Mouse (Mus musculus) right cerebral cortex, adult 18-20 months (tissue): ENCODE measurements around the gene Atp2c1.

ENCODE experiments used
- DNase-seq: peaks from one replicate; pipeline ENCODE4 v3.0.0; 2022; ENCODE audit warnings: mixed read lengths

Gene Atp2c1

DNA sequence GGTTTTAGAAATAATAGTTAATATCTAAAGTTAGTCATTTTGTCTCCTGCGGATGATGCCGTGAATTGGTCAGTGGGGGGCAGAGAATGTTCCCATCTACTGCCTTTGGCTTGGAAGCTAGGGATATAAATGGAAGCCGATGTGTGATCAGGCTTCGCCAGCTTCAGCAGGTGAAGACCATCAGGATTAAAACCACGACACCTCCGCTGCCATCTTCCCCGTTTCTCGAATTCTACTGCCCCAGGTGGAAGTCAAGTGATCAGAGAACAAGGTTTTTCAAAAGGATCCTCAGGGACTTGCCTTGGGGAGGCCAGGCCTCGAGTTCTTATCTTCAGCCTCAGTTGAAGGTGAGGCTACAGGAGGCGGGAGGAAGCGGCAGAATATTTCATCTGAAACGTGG is at the start of gene Atp2c1:
Gene Atp2c1, minus strand, starts transcription at position 101 of the 400 bp plus-strand sequence.
- no peak for DNase-seq

- no peak for DNase-seq
Measured at GRCm38 (mm10) chr9:105557452-105557851, 30.3 kb upstream of the Atp2c1 start.

DNA sequence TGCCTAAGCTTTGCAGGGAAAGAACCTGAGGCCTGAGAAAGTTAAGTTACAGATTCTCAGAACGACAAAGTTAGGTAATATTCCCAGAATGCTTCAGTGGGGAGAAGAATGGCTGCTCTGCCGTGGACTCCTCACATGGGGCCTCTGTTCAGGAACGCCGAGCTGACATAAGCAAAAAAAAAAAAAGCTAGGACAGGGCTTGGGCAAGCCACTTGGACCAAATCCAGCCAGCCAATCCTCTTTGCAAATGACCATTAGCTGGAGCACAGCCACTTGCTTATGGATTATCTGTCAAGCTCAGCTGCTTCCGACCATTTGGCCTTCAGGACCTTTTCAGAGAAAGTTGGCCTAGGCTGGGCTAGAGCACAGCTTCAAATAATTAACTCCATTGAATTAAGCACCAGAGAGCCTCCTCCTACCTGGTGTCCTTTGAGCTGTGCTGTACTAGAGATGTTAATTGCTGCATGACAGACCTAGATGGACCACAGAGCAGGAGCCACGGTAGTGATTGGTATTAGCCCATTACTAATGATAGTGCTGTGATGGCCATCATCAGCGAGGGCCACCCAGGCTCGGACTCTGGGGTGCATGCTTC is 29.1 kb upstream of the Atp2c1 start:
- DNase-seq: no peak

DNA sequence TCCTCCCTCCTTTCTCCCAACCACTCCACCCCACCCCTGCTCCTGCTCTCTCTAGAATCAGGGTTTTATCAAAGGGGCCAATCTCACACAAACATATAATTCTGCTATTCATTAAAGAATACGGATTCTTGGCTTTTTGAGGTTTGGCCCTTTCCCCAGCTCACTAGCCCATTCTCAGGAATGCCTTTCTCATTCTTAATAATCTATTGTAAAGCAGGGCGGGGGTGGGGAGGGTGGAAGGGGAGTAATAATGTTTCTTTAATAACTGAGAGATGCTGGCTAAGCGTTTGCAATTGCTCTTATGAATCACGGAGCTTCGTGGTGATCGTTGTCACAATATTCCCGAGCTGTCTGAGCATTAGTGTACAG is 27.3 kb upstream of the Atp2c1 start:
- no peak for DNase-seq

GRCm38 (mm10) chr9:105553629-105554438 is 26.7 kb upstream of the Atp2c1 start:
- DNase-seq: no peak

- DNase-seq: no peak
Measured at GRCm38 (mm10) chr9:105551407-105551806, 24.3 kb upstream of the Atp2c1 start.

DNA sequence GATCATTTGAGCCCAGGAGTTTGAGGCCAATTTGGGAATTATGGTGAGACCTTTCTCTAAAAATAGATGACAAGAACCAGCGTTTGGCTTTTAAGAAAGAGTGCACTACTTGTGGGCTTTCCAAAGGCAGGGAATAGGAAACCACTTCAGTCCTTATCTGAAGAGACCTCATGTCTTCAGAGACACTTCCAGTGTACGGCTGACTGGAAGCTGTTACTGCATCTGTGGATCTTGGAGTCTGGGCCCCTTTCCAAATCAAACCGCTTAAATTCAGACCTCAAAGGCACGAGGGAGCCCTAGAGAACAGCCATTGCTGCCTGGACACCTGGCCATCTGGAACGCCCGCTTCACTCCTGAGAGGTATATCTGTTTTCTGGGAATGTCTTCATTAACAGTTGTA is 22.0 kb upstream of the Atp2c1 start:
- no peak for DNase-seq

GRCm38 (mm10) chr9:105544013-105544750 is 17.1 kb upstream of the Atp2c1 start:
- no peak for DNase-seq

- DNase-seq: no peak
Measured at GRCm38 (mm10) chr9:105537473-105537872, 10.4 kb upstream of the Atp2c1 start.

GRCm38 (mm10) chr9:105536877-105537276 is 9.8 kb upstream of the Atp2c1 start:
- DNase-seq: no peak

DNA sequence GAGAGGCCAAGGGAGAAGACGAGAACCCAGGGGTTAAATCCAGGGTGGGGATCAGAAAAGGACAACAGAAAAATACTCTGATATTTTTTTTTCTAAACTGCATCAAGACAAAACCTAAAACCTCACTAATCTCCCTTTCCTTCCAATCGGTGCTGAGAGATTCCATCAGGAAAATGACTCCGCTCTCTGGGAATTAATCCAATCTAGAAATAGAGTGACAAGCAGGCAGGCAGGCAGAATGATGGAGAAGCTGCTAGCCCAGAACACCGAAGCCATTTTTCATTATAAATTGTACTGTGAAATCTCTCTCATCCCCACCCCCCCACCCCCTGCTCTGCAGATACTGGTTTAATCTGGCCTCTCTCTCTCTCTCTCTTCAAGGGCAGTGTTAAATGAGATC is 1.8 kb downstream of the Atp2c1 start:
- DNase-seq: no peak

DNA sequence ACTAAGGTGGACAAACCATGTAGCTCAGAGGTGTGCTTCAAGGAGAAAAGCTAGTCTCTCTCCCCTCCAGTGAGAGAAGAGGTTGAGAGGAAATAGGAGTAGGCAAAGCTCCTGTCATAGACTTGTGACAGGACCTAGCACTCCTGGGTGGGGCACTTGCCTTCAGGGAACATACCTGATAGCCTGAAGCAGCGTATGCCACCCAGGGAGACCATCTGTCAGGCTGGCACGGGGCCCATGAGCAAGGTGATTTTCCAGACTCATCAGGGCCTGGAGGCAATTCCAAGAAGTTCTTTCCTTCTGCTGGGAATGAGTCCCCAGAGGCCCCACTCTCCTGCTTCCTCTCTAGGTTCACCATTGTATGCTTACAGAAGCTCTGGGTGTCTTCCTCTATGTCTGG is 4.1 kb downstream of the Atp2c1 start:
- no peak for DNase-seq

GRCm38 (mm10) chr9:105522063-105522462 is 5.1 kb downstream of the Atp2c1 start:
- DNase-seq: no peak

DNA sequence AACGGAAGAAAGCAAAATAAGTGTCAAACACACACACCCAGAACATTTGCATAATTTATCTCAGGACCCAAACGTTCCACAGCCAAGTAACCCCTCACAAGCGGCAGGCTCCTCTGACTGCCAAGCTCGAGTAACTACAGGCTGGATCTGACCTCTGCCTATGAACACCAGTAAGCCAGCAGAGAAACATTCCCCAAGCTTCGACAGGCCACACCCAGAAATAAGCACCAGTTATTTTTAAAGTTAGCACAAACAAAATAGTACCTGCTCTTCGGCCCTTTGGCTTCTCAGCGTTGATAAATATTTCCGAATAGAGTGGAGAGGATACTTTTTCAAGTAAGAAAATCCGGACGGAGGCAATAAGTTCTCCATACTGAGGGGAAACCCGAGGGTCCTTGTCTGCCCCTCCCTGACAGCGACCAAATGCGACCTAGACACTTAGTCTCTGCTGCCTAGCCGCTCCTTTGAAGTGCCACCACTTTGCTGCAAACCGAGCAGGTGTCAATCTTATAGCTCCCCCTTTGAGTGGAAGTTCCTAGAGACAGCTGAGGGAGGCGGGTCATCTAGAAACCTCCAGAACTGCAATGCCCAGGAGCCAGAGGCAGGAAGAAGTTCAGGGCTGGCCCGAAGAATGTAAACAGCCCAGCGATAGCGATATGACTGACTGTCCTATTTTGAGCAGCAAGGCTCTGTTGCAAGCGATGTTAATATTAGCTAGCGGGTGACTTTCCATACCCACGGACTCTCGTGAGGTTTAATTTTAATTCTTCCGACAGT is 6.2 kb downstream of the Atp2c1 start:
- DNase-seq: no peak

GRCm38 (mm10) chr9:105519278-105519883 is 7.7 kb downstream of the Atp2c1 start:
- no peak for DNase-seq

GRCm38 (mm10) chr9:105503690-105504089 is 23.4 kb downstream of the Atp2c1 start:
- DNase-seq: no peak

DNA sequence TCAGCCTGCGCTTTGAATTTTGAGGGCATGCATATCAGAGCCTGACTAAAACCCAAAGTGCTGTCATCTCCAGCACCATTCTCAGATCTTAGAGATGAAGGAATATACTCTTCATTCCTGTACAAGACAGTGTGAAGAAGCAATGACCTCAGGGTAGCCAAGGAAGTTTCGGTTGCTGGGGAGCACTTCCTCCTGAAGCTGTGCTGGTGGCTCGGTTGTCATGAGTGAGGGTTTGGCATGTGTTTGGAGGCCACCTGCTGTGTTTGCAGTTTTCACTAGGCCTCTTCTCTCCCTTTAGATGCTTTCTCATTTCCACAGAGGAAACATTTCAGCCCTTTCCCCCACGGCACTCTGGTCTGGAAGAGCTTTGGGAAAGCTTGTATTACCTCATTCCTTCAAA is 24.7 kb downstream of the Atp2c1 start:
- DNase-seq: no peak

DNA sequence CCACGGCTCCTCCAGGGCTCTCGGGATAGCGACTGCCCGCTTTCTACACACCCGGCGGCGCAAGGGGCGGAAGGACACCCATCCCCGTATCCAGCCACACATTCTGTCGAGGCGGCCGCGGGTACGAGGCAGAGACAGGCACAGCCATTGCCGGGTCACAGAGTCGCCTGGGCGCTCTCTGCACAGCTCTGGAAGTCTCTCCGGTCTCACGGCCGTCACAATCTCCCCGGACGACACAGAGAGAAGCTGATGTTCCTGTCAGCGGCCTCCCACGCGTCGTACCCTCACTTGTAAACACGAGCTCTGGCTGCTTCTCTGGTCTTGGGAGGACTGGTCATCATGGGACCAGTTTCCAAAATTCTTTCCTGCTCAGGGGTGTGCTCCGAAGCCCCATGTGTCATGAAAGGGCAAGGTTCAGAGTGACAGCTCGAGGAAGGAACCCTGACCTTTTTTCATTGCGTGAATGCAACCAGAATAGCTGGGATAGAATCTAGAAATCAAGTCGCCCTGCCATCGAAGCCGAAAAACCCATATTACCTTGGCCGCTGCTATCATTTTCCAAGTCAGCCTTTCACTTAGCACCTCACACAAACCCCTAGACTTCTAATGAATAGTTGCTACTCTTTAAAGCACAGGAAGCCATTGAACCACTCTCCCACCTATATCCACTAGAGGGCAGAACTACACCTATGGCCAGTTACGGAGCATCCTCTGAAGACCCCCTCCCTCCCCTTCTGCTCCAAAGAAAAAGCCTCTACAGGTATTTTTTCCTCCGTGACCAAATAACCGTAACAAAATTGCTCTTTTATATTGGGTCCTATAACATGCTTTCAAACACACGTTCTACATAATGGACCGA is 31.6 kb downstream of the Atp2c1 start:
- peak; percentile 69 for DNase-seq

DNA sequence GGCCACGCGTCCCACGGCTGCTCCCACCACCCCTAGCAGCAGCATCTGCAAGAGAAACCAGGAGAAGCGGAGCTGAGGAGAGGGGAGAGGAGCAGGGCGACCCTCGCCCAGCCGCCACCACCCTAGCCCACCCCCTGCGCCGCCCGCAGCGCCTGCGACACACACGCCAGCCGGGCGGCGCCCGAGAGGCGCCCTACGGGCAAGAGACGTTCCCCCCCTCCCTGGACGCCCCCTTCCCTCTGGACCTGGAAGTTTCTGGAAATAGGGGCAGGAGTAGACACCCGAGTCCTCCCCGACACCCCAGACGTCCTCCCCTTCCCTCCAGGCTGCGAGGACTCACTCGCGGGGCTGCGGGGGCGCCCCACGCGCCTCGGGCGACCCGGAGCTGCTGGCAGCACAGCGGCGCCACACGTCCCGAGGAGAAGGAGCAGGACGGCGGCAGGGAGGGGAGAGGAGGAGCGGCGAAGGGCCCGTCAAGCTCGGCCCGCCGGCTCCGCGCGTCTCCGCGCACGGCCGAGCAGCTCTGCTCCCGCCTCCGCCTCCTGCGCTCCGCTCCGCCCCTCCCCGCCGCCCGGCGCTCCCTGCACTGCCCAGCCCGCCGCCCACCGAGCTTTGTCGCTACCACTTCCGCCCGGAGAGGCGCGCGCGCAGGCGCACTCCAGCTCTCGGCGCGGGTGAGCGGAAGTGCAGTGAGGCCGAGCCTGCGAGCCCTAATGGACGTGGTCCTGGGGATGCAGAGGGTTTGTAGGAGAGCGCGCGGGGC is 32.4 kb downstream of the Atp2c1 start:
- DNase-seq: peak; percentile 98

DNA sequence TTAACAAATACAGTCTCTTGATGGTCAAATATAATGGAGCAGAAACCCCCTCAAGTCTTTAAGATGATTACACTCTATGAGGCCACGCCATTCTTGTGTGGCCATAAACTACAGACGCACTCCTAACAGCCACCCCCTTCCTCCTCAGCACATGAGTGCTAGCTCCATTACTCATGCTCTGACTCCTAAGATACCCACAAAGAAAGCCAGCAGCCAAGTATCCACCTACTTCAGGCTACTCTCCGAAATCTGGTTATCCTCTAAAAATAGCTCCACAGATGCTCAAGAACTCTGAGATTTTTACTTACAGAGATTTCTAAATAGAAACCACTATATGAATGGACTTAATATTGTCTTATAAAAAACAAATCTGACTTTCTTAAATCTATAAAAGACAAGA is 34.4 kb downstream of the Atp2c1 start:
- DNase-seq: peak; percentile 68

DNA sequence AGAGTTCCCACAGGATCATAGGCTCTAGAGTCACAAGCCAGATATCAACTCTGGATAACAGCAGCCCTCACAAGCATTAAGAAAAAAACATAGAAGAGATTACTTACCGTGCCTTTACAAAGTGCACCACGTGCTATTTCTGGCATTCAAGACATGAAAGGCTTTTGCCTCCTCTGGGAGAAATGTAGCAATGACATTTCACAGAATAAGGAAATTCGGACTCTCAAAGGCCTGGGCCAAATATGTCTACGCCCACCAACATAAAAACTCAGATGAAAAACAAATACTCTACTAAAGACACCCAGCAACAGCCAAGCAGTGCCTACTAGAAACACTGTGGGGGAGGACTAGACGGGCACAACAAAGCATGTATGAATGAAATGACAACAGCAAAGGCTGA is 38.8 kb downstream of the Atp2c1 start:
- DNase-seq: no peak
